Mouse (Mus musculus): ENCODE measurements around the gene Ifit3b.

DNA sequence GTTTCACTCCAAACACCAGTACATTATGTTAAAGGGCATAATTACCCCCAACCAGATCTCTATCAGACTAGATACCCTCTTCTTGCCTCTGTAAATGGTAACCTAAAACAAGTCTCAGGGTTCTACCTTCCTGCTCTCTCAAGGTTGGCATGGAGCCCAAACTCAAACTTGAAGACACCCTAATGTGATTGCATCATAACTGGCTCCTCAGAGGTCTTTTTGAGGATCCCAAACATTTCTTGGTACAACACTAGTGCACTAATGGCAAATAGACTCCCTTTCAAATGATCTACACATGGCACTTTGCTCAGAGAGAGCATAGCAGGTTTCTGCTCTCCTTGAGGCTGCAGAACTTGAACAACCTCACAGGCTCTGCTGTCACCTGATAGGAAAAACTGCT lies 11.0 kb upstream of the Ifit3b start:
- TF ChIP-seq CTCF (IDR thresholded peaks at IDR 0.05; ENCODE audit: low read depth) (no peak), EP300 (optimal IDR thresholded peaks at IDR 0.05) (no peak)
